Mouse (Mus musculus): ENCODE measurements around the gene Pgm2l1.
A peak's percentile ranks its signal among the peaks of the same experiment; 100 is the strongest.

The Pgm2l1 gene

DNA sequence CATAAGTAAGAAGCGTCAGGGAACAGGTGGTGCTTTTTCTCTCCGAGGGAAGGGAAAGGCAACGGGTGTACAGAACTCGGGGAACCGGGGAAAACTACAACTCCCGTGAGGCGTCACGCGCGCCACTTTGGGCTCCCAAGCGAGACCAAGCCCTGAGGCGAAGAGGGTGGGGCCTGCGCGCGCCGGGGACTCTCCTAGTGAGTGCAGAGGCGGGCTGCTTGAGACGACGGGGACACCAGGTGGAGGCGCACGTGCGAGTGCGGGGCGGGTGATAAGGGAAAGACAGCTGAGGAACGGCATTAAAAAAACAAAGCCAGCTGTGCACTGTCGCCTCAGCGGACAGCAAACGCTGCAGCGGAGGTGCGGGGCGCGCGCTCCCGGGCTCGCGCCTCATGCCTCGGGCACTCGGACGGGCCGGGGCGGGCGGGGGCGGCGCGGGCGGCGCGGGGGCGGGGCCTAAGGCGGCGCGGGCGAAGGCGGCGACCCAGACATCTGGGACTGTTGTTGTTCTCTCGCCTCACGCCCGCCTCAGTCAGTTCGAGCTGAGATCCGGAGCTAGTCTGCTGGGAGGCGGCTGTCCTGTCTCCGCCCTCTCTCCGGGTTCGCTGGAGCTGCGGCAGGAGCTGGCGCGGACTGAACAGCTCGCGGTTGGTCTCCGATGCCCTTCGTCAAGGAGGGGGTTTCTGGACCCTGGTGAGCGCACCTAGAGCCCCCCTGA, at the start of gene Pgm2l1:
Gene Pgm2l1, plus strand, starts transcription at position 237 of the 718 bp plus-strand sequence.
- peak; percentile 95 for DNase-seq (ENCODE audit: low spot score)

DNA sequence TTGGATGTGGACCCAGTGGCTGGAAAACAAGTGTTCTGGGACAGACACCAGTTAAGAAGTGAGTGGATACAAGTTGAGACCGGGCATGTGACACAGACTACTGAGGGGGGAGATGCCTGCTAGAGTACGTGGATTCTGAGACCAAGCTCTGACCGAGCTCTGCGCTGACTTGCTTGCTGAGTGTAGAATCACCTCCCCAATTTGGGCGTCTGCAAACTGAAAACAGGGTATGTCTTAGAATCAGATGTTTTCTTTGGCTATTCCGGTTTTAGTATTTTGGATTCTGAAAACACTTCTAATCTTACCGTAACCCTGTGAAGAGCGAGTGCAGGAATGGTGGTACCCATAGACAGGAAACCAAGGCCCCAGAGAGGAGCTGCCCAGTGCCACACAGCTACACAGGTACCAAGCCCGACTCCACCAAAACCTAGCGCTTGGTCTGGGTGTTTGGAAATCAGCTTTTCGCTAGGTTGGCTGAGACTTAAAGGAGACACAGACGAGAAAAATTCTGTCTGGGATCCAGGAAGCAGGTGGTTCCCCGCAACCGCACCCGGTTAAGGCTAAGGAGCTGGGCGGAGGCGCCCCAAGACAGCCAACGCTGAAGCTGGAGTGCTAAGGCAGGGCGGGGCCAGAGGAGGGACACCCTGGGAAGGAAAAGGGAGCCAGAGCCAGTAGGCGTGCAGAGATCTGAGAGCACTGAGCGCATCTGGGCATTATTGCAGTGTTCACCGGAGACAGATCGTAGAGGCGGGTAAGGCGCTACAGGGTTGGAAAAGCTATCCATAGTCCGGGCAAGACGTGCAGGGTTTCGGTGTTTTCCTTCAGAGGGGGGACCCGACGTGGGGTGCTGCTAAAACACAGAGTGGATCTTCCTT, 48.9 kb upstream of the Pgm2l1 start:
- peak; percentile 21 for DNase-seq (ENCODE audit: low spot score)

DNA sequence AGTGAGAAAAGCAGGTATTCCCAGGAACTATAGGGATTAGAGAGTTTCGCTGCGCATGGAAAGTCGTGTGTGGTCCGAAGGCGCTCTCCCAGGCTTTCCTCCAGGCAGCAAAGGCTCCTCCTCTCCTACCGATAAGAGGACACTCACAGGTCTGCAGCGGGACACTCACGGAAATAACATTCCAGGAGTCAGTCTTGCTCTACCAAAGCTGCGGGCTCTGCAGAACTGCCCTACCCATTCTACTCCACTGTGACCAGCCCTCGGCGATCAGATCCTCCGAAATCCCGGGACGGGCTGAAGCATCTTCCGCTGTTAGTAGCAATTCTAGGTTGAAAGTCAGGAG, 48.3 kb upstream of the Pgm2l1 start:
- DNase-seq (ENCODE audit: low spot score): no peak

DNA sequence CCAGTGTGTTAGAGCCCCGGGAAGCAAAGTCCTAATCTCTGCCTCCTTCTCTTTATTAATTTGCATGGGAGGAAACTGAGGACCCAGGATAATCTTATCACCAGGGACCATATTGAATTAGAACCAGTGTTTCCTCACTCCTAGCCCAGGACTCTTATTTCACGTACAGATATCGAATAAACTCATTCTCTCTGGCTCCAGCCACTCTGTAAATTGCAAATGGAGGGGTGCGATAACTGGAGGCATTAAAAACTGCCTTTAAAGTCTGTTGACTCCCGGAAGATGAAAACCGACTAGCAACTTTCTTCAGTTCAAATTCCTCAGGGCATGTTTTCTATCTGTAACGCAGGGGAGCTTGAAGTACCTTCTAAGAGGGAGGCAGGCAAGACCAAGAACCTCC, 47.8 kb upstream of the Pgm2l1 start:
- DNase-seq (ENCODE audit: low spot score): no peak

DNA sequence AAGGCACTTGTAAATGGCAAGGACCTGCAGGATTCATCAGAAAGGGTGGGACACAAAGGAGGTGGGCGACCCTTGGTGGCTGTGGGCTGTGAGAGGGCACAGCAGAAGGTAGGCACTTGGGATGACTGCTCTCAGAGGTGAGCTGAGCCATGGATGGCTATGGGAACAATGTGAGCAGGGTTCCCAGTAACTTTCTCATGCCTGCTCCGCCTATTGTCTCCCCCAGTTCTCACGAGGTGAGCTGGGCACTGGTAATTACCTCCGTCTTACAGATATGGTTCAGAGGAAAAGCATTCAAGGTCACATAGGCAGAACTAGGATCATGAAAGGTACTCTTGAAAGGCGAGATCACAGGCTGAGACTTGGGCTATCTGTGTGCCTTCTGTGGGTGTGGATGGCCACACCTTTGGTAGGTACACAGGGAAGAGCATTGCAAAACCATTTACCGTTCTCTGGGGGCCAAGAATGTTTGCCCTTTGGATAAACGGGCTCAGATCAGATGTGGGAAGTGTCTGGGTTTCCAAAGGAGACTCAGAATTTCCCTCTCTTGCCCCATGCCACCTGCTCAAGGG, 47.3 kb upstream of the Pgm2l1 start:
- no peak for DNase-seq (ENCODE audit: low spot score)

DNA sequence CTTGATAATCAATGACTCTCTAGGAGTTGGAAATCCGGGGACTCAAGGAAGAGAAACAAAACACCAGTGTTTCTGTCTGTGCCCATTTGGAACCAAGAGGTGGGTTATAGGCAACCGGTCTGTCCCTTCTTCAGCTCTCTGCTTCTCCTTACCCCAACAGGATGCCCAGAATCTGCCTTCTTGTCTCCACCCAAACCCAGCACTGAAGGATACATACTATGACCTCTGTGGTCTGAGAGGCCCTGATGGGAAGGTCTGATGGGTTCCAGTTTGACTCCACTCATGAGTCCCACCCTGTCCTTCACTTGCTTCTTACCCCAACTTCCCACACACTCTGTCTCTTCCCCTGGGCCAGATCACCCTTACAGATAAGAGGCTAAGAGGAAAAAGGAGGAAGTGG, 46.0 kb upstream of the Pgm2l1 start:
- no peak for DNase-seq (ENCODE audit: low spot score)

DNA sequence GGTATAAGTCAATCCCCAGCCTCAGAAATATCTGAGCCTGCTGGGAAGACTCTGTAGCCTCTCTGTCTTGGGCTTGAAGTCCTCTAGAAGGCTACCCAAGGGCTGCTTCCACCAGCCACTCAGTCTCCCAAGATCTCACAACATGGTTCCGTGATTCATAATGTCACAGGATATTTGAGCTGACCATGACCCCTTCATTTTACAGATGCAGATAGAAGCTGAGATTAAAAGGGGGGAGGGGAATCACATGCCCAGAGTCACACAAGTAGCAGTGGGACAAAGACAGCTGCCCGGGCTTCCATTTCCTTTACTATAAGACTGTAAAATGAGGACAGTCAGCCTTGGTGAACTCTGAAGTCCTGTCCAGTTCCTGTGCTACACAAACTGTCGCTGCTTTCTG, 45.6 kb upstream of the Pgm2l1 start:
- DNase-seq (ENCODE audit: low spot score): no peak

DNA sequence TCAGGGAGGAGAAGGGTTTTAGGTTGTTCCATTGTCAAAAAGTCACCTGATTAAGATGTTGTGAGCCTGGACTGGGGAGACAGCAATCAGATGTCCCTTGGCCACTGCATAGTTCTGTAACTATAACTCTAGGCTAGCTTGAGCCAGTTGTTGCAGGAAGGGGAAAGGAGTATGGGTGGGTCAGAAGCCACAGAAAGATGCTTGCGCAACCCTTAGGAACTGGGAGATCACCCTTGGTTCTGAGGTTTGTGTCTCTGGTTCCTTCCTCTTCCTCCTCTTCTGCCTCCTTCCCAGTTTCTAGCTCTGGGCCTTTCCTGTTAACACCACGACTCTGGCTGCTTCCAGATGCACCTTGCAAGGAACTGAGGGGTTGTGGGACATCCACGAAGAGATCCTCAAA, 44.8 kb upstream of the Pgm2l1 start:
- no peak for DNase-seq (ENCODE audit: low spot score)

DNA sequence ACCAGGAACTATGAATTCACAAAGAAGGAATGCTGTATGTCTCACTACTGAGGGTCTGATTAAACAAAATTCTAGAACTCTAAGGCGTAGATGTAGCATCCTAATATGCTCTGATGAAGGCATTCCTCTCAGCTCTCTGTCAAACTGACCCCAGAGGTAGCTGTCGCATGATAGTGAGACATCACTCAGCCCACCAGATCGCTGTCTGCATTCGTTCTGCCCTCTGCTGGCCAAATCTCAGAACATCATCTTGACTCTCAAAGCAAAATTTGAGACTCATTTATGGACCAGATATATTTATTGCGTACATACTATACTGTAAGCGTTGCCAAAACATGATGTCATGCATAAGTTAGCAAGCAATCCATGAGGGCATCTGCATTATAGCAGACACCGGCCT, 39.6 kb upstream of the Pgm2l1 start:
- DNase-seq (ENCODE audit: low spot score): no peak

DNA sequence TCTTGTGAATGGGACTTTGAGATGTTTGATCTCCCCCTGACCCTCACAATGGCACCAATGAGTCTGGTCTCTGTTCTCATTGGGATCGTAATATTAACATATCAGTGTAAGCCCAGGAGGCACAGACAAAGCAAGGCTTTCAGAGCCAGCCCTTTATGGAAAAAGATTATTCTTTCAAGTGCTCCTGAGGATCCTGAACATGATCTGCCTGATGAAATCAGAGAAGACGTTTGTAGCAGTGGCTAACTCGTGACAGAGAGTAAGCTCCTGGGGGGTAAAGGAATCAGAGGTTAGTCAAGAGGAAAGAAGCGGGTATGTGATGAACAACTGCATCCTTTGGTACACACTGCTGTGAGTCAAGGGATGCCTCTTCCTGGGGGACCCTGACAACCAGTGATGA, 37.0 kb upstream of the Pgm2l1 start:
- DNase-seq (ENCODE audit: low spot score): no peak

DNA sequence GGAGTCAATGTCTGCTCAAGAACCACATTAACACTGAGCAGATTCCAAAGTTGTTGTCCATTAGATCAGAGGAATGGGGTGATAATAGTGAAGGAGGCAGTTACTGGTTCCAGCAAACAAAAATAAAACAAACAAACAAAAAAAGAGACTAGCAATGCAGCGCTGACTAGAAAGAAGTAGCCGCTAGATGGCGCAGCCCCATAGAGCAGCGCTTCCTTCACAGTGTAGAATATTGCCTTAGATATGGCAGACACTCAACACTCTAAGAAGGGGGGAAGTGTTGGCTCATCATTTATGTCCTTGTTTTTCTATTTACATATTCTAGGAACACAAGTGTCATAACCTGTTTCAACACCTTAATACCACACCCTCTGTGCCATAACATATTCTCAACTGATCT, 36.4 kb upstream of the Pgm2l1 start:
- peak; percentile 26 for DNase-seq (ENCODE audit: low spot score)

DNA sequence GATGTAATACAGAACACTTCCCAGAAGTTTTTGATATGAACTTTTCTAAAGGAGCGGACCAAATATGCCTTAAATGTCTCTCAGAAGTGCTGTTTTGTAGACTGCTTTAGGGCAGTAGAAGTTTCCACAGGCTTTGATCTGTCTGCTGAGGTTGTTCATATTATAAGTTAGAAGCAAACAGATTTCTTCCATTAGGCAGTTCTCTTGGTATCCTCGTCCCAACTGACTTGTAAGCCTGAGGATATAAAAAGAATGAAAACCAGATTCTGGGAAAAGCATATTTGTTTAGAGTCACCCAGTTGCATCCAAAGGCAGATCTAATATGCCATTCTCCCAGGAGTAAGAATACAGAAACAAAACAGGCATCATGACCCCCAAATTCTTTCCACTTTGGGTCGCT, 26.0 kb upstream of the Pgm2l1 start:
- DNase-seq (ENCODE audit: low spot score): no peak

DNA sequence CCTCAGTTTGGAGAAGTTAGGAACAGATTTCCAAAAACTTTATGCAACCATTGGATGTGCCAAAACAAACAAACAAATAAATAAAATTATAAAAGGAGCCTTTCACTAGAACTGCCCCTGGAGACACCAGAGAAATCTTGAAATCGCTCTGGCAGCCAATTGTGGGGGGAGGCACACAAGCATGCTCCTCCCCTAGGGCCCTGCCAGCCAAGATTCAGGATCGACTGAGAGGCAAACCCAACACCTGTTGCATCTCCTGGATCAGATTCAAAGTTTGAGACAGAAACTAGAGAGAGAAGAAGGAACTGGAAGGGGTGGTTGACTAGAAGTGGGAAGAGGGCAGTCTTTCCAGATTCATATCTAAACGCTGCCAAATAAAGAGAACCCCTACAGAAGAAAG, 23.6 kb upstream of the Pgm2l1 start:
- no peak for DNase-seq (ENCODE audit: low spot score)

DNA sequence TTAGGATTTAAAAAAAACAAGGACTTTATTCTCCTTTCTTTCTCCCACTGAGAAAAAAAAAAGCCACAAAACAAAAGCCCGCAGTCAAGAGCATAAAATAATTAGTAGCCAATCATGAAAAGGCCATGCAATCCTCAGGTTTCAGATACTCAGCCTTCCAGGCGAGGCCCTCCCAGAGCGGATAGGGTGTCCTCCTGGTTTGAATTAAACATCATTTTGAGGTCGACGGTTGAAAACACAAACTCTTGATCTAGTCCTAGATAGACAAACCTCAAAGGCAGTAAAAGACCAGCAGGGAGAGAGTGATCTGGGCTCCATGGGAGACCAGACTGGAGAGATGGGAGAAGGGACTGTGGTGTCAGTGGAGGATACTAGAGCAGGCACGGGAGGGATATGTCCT, 22.3 kb upstream of the Pgm2l1 start:
- DNase-seq (ENCODE audit: low spot score): no peak

DNA sequence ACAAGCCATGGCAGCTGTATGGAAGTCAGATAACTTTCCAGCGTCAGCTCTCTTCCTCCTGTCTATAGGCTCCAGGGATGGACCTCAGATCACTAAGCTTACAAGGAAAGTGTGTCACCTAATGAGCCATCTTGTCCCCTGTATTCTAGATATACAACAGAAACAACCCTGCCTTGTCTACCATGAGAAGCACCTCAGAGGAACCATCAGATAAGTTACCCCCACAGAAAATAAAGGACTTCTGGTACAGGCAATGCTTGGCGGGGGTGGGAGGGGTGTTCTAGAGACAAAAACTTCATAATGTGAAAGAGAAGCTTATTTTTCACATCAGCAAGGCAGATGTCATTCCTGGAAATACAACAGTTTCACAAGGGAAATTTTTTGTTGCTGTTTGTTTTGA, 21.1 kb upstream of the Pgm2l1 start:
- DNase-seq (ENCODE audit: low spot score): no peak

DNA sequence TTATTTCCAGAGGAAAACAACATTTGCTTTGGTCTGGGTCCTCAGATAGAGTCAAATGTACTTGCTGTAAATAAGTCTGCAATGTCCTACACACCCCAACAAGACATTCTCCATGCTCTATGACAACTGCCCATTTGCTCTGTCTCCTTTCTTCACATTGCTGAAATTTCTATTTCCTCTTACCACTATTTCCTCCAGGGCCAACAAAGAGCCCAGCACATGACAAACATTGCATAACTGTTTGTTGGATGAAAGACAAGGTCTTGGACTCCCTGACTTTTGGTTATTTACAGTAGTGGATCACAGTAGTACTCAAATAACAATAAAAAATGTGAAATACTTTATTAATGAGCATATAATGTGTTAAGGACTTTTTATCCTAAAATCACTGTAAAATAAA, 19.3 kb upstream of the Pgm2l1 start:
- no peak for DNase-seq (ENCODE audit: low spot score)

DNA sequence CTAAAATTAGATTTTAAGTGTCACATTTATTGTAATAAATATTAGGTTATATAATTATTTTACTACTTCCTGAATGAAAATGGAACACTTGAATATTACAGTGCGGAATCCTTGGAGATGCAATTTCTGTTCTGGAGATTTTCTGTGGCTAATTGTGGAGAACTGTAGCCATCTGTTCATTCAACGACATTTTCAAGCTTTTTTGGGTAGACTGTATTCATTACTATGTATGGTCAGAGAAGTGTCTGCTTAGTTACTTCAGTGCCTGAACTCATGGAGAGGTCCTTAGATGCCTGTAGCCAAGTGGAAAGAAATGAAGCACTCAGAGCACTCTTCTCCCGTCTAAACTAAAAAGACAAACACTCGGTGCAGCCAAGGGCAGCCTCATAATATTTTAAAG, 12.9 kb upstream of the Pgm2l1 start:
- no peak for DNase-seq (ENCODE audit: low spot score)

DNA sequence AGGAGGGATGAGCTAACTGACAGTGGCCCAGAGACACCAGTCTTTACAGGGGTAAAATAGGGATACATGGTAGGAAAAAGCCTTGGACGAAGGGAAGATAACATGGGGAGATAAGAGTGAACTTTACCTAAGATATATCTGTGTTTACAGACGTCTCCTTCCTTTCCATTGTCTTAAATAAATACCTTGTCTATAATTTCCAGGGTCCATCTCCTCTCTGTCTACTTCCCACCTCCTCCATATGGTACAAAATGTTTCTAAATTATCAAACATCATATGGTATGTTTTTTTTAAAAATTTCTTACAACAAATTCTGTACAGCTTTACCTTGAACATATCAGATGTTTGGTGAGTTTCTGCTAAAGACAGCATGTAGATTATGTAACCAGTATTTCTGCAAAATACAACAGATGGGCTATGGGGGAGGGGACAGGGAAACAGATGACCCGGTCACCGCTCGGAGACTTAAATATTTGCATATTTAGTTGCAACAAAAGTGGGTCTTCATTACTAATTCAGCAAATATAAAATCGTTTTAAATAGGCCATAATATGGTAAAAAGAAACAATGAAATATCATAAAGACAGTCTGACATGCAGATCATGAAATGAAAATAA, 12.0 kb upstream of the Pgm2l1 start:
- no peak for DNase-seq (ENCODE audit: low spot score)

DNA sequence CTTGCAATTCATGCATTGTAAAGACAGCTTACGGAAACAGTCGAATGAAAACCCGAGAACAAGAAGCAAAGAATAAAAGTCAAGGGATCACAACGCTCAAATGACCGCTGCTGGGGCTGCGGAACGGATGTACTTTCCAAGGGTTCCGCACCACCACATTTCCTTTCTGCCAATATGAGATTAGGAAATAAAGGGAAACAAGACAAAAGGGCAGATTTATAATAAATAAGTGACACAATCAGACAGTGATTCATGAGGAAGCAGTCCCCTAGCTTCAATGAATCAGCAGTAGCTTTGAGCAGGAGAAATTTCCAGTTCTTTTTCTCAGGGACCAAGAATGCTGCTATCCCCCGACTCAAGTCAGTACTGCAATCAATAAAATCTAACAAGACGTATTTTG, 11.2 kb upstream of the Pgm2l1 start:
- DNase-seq (ENCODE audit: low spot score): no peak

DNA sequence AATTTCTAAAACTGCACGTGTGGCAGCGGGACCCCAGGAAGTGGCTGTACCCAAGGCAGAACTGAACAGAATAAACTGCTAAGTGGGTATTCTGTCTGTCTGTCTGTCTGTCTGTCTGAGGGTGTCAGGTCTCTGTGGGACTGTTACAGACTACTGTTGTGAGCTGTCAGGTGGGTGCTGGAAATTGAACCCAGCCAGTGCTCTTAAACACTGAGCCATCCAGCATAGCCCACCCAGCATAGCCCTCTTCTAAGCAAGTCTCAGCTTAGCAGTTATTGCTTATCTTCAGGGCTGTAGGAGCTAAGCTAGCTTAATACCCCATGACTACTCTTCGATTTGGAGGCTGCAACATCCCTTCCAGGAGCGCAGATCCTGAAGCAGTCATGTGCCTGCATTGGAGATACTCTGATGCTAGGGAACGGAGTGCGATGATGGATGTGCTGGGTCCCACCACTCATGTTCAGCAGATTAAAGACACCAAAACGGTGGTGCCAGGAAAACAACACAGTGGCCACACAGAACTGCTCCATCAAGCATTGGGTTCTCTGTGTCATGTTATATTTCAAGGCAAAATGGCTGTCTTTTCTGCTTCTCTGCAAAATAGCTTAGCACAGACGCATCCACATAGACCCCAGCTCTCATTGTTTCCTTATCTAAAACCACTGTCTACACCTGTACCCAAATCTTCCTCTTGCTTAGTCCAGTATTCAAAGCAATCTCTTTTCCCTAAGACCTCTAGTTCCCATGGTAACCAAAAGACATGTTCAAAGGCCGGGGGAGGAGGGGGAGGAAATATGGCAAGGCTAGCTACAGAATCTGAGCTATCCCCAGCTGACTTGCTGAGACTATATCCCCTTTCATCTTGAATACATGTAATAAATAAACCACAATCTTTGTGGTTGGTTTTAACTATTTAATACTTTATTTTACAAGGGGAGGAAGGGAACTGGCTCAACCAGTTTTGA, 10.3 kb upstream of the Pgm2l1 start:
- no peak for DNase-seq (ENCODE audit: low spot score)

DNA sequence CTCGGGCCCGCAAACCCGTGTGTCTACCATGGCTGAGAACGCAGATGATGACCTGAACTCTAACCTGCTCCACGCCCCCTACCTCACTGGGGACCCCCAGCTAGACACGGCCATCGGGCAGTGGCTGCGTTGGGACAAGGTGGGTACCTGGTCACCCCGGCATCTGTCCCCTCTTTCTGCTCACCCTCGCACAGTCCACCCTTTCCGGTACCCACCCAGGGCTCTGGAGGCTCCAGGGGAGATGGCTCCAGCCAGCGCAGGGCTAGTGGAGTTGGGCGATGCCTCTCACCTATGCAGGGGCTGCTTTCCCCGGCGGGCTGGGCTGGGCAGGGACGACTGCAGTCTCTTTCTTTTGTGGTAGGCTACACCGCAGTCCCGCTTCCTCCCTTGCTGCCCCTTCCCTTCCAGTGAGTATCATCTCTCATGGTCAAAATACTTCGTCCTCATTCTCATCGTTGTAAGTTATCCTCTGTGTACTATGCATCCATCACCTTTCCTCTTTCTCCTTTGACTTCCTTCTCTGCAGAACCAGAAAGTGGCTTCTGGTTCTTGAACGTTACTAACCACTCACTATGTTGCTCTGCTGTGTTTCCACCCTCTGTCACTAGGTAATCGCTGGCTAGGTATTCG, 817 bp downstream of the Pgm2l1 start:
- DNase-seq (ENCODE audit: low spot score): no peak

All from left cerebral cortex, adult 11 months (tissue).